Mouse (Mus musculus) adrenal gland, adult 10 weeks (tissue): ENCODE data around the gene Moap1. TPM values are rescaled to one million over a fixed set of nuclear protein-coding genes. Genes with fewer than 3 reads are reported as not detected.

Experiments used
- polyA plus RNA-seq: library from polyadenylated mRNA; stranded (reverse); fragments of 350-450 nt; fragmentation: Illumina TruSeq; extraction: RNeasy Lipid Tissue Mini Kit (QIAGEN cat#74804); gene quantifications from one replicate; pipeline ENCODE4 v1.2.3, GENCODE M21; 2014; ENCODE audit warnings: low read depth, low replicate concordance

Moap1 gene
- 8.2 TPM for polyA plus RNA-seq

GRCm38 (mm10) chr12:102743589-102744574 is at the start of gene Moap1, which contains the start of gene Tmem251:
Gene Moap1, minus strand, starts transcription at chr12:102743661.
Gene Tmem251, plus strand, starts transcription at chr12:102743762.

DNA sequence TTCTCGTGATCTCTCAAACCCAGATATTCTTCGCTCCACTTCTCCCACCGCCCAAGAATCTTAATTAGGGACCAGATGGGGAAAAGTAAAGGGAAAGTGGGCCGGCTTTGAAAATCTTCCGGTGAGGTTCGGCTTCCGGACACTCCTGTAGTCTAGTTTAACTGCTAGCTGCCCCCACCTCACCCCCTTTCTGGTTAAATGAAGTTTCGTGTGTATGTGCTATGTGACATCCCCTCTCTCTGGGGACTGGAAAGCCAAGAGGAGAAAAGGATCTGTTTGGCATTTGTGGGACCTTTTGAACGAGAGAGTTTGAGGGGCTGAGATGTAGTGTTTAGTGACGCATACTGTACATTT is 14.9 kb upstream of the Moap1 start, which contains the start of gene Gm20604:
Gm20604 (minus strand) TSS at position 270 of the 354 bp plus-strand sequence.

DNA sequence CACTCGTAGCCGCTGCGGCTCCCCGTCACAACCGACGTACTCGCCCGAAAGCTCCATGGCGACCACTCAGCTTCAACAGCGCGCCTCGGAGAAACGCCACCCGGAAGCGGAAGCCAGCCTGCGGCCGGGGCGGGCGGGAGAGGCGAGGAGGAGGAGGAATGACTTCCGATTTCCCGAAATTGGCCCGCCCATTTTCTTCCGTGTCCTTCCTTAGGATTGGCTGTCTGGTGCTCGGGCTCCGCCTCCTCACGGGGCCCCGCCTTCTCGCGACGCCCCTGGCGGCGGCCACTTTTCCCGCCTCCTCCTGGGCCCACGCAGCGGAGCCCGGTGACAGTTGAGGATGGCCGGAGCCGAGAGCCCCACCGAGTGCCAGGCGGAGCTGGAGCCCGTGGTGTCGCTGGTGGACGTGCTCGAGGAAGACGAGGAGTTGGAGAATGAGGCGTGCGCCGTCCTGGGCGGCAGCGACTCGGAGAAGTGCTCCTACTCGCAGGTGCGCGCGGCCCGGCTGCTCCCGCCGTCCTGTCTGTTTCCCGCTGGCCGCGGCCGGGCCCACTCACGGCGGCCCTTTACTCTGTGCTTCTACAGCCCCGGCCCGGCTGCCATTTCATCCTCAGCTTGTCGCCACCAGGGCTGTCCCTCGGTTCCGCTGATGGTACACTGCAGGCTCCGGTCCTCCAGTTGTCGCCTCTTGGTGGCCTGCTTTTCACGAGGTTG is 14.4 kb upstream of the Moap1 start, which contains the start of the genes Gm28051, Gon7 and Ubr7:
Gm28051 (minus strand) TSS at position 77 of the 714 bp plus-strand sequence.
Gon7 (minus strand) TSS at position 115 of the 714 bp plus-strand sequence.
Ubr7 (plus strand) TSS at position 279 of the 714 bp plus-strand sequence.

GRCm38 (mm10) chr12:102704457-102705198 is 38.8 kb downstream of the Moap1 start, which contains the start of gene Itpk1:
Gene Itpk1, minus strand, starts transcription at chr12:102704930.

Other genes starting within 250 kb of the Moap1 start
- 151 TPM for gene Chga, start 188.7 kb downstream of the Moap1 start, polyA plus RNA-seq
- gene Itpk1, start 38.7 kb downstream of the Moap1 start, polyA plus RNA-seq = 1.4 TPM
- gene Tmem251, start 101 bp upstream of the Moap1 start, polyA plus RNA-seq = 13.6 TPM
- gene Gm28051, start 14.1 kb upstream of the Moap1 start, polyA plus RNA-seq = not detected
- gene Gon7, start 14.1 kb upstream of the Moap1 start, polyA plus RNA-seq = 17.8 TPM
- gene Ubr7, start 14.3 kb upstream of the Moap1 start, polyA plus RNA-seq = 43.1 TPM
- gene Gm20604, start 15.0 kb upstream of the Moap1 start, polyA plus RNA-seq = 18.0 TPM
- 69.7 TPM for gene Btbd7, start 134.8 kb upstream of the Moap1 start, polyA plus RNA-seq
- gene Cox8c, start 155.7 kb upstream of the Moap1 start, polyA plus RNA-seq = not detected
- gene Unc79, start 205.2 kb upstream of the Moap1 start, polyA plus RNA-seq = 2.2 TPM